Mouse (Mus musculus): Measurements from ENCODE around the gene Casq2.

DNA sequence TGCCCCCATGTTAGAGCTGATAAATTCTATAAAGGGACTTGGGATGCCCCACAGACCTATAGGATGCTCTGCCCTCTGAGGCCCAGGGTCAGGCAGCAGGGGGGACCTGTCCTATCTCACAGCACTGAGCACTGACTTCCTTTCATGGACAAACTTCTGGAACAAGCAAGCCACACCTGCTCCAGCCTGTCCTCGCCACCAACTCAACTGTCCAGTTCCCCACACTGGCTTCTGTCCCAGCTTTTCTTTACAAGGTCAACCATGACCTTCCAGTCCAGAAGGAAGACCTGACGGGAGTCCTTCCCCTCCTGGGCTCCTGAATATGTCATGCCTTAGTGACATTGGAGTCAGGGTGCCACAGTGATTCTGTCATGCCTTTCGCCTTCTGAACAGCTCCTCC lies 13.6 kb downstream of the Casq2 start:
- TF ChIP-seq CTCF (IDR thresholded peaks at IDR 0.05; ENCODE audit: low read depth) = no peak
- TF ChIP-seq EP300 (IDR thresholded peaks at IDR 0.05; ENCODE audit: low read depth) = no peak

Measured in liver, embryonic 14.5 days (tissue).